Mouse (Mus musculus): Measurements from ENCODE around the gene Ror2. TPM values are rescaled to one million over a fixed set of nuclear protein-coding genes. Genes with fewer than 3 reads are reported as not detected.

The Ror2 gene
- polyA plus RNA-seq, 1 experiment from 2014 or later = 17.1 TPM

DNA sequence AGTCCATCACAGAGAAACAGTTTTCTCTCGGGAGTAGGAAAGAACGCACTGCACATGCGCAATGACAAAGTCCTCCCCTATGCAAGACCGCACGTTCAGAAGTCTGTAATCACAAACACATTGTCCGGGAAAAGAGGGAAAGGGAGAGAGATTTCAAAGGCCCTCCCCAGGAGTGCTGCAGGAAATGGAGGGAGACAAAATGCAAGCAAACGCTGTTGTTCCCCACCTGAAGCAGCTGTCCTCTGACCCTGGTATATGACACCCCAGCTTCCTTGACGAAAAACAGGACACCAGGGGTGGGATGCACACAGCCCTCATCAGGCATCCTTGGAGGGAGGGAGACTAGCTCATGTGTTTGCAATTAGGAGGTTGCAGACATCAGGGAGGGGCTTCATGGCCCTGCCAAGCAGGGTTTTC, 102.8 kb downstream of the Ror2 start:
- H3K9ac ChIP-seq = no peak overlapping the region
- 38% methylated on average over 8 of the region's 8 CpGs for WGBS
- H3K27ac ChIP-seq = 0 out of 2 replicates have a peak overlapping the region, but pooled peaks have one; percentile 15
- no peak for ATAC-seq (ENCODE audit: borderline replicate concordance, extremely low read depth, low FRiP score, low TSS enrichment)
- H3K27me3 ChIP-seq = no peaks in the 10 kb centered on the region
- H3K36me3 ChIP-seq = no peaks in the 10 kb centered on the region
- no peak overlapping the region for H3K4me2 ChIP-seq
- no peaks in the 10 kb centered on the region for H3K9me3 ChIP-seq
- H3K4me3 ChIP-seq = no peak overlapping the region
- peaks cover 28% of the 10 kb centered on the region for H3K4me1 ChIP-seq

- peak overlapping the region; percentile 37 for H3K4me2 ChIP-seq
- no peaks in the 10 kb centered on the region for H3K27me3 ChIP-seq
- peak; percentile 61; the same call in 1 of the 2 replicates for ATAC-seq (ENCODE audit: borderline replicate concordance, extremely low read depth, low FRiP score, low TSS enrichment)
- H3K27ac ChIP-seq = peak overlapping the region; percentile 58
- H3K4me1 ChIP-seq = peaks cover 49% of the 10 kb centered on the region
- no peak overlapping the region for H3K4me3 ChIP-seq
- WGBS = 3% methylated on average over 13 of the region's 13 CpGs
- no peaks in the 10 kb centered on the region for H3K36me3 ChIP-seq
- H3K9ac ChIP-seq = no peak overlapping the region
- no peaks in the 10 kb centered on the region for H3K9me3 ChIP-seq
Measured at GRCm38 (mm10) chr13:53178594-53178993, 107.3 kb downstream of the Ror2 start.

DNA sequence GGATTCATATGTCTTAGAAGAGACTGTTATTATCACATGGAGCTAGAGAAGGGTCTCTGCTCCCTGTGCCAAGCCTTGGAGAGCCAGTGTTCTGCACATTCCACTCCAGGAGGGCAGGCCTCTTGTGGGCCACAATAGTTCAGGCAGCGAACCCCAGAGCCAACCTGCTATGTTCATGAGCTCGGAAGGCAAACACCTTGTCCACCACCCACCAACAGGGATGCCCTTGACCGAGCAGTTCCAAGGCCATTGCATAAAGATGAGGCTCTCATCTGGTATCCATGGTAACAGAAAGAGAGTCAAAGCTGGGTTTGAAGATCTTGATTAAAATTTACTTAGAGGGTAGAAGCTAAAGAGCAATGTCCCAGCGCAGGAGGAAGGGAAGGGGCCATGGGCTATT, 107.8 kb downstream of the Ror2 start:
- Histone ChIP-seq H3K4me3 (no peak overlapping the region), H3K9ac (no peak overlapping the region), H3K4me2 (peak overlapping the region; percentile 37), H3K4me1 (peaks cover 48% of the 10 kb centered on the region), H3K36me3 (no peaks in the 10 kb centered on the region), H3K9me3 (no peaks in the 10 kb centered on the region), H3K27me3 (no peaks in the 10 kb centered on the region), H3K27ac (peak overlapping the region; percentile 58; the same call in 1 of the 2 replicates)
- ATAC-seq (ENCODE audit: borderline replicate concordance, extremely low read depth, low FRiP score, low TSS enrichment) = 0 out of 2 replicates have a peak, but pooled peaks have one; percentile 2
- WGBS = 26% methylated on average over 4 of the region's 4 CpGs

- no peak for ATAC-seq (ENCODE audit: borderline replicate concordance, extremely low read depth, low FRiP score, low TSS enrichment)
- Histone ChIP-seq H3K27ac (no peak overlapping the region), H3K36me3 (no peaks in the 10 kb centered on the region), H3K9ac (no peak overlapping the region), H3K27me3 (no peaks in the 10 kb centered on the region), H3K4me1 (peaks cover 50% of the 10 kb centered on the region), H3K4me3 (no peak overlapping the region), H3K4me2 (no peak overlapping the region), H3K9me3 (no peaks in the 10 kb centered on the region)
- 41% methylated on average over 7 of the region's 7 CpGs for WGBS
Measured at GRCm38 (mm10) chr13:53177424-53177718, 108.6 kb downstream of the Ror2 start.

DNA sequence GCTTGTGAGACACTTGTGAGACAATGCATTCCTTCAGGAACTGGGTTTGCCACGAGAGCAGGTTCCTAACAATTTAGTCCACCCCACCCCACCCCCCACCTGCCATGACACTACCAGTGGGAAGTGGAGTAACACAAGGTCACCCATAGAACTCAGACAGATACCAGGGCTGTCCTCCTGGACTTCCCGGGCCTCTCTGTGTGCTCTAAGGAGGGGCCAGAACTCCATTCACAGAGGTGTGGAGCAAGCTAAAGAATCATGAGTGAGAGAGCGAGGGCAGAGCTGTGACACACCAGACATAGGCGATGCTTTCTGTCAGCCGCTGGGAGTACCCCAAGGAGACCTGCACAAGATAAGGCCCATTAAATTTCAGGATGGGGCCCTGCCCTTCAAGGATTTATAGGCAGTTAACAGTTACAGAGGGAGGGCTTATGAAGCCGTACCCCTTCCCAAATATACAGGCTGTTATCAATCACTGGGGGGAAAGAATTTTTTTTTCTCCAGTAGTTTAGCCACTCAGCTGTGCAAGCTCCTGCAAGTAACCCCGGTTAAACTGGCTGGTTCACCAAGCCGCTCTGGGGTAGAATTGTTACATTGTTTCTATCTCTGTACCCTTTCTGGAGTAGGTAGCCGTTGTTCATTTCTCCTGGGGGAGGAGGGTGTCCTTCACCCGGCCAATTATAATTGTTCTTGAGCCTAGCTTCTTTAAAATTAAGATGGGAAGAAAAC, 109.1 kb downstream of the Ror2 start:
- H3K4me2 ChIP-seq = no peak overlapping the region
- no peak overlapping the region for H3K9ac ChIP-seq
- H3K4me3 ChIP-seq = no peak overlapping the region
- 44% methylated on average over 10 of the region's 10 CpGs for WGBS
- H3K27me3 ChIP-seq = no peaks in the 10 kb centered on the region
- H3K27ac ChIP-seq = no peak overlapping the region
- ATAC-seq (ENCODE audit: borderline replicate concordance, extremely low read depth, low FRiP score, low TSS enrichment) = no peak
- H3K4me1 ChIP-seq = peaks cover 50% of the 10 kb centered on the region
- no peaks in the 10 kb centered on the region for H3K36me3 ChIP-seq
- no peaks in the 10 kb centered on the region for H3K9me3 ChIP-seq

GRCm38 (mm10) chr13:53175041-53175440, 110.9 kb downstream of the Ror2 start:
- H3K4me3 ChIP-seq = no peak overlapping the region
- peaks cover 50% of the 10 kb centered on the region for H3K4me1 ChIP-seq
- H3K9me3 ChIP-seq = no peaks in the 10 kb centered on the region
- H3K36me3 ChIP-seq = no peaks in the 10 kb centered on the region
- no peak for ATAC-seq (ENCODE audit: borderline replicate concordance, extremely low read depth, low FRiP score, low TSS enrichment)
- no peak overlapping the region for H3K4me2 ChIP-seq
- 0 out of 2 replicates have a peak overlapping the region, but pooled peaks have one; percentile 16 for H3K27ac ChIP-seq
- no peaks in the 10 kb centered on the region for H3K27me3 ChIP-seq
- no peak overlapping the region for H3K9ac ChIP-seq
- WGBS = 40% methylated on average over 7 of the region's 7 CpGs

GRCm38 (mm10) chr13:53163671-53164070, 122.3 kb downstream of the Ror2 start:
- H3K27ac ChIP-seq = 0 out of 2 replicates have a peak overlapping the region, but pooled peaks have one; percentile 63
- no peaks in the 10 kb centered on the region for H3K36me3 ChIP-seq
- H3K4me1 ChIP-seq = peaks cover 34% of the 10 kb centered on the region
- H3K4me3 ChIP-seq = no peak overlapping the region
- no peak for ATAC-seq (ENCODE audit: borderline replicate concordance, extremely low read depth, low FRiP score, low TSS enrichment)
- H3K9me3 ChIP-seq = no peaks in the 10 kb centered on the region
- H3K9ac ChIP-seq = no peak overlapping the region
- no peak overlapping the region for H3K4me2 ChIP-seq
- H3K27me3 ChIP-seq = no peaks in the 10 kb centered on the region
- 17% methylated on average over 10 of the region's 10 CpGs for WGBS

DNA sequence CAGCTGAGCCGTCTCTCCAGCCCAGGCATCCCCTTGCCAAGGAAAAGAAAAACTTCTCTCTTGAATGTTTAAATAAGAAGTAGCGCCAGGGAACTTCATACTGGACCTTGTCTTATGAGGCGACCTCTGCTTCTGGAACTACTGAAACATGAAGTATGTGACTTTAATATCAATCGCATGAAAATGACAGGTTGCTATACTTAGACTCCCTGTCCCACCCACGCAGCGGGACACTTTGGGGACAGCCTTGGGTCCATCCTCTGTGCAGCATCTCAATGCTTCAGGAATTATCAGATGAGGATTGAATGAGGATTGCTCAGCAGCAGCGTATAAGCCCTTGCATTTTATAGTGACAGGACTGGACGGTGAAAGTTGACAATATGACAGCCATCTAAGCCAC, 122.9 kb downstream of the Ror2 start:
- Histone ChIP-seq H3K27ac (peak overlapping the region; percentile 63), H3K9ac (no peak overlapping the region), H3K4me2 (no peak overlapping the region), H3K27me3 (no peaks in the 10 kb centered on the region), H3K4me3 (no peak overlapping the region), H3K9me3 (no peaks in the 10 kb centered on the region), H3K4me1 (peaks cover 40% of the 10 kb centered on the region), H3K36me3 (no peaks in the 10 kb centered on the region)
- 37% methylated on average over 8 of the region's 8 CpGs for WGBS
- ATAC-seq (ENCODE audit: borderline replicate concordance, extremely low read depth, low FRiP score, low TSS enrichment) = peak; percentile 55; the same call in 1 of the 2 replicates

GRCm38 (mm10) chr13:53159501-53159900, 126.4 kb downstream of the Ror2 start:
- Histone ChIP-seq H3K9me3 (no peaks in the 10 kb centered on the region), H3K9ac (no peak overlapping the region), H3K4me3 (no peak overlapping the region), H3K27me3 (no peaks in the 10 kb centered on the region), H3K4me2 (no peak overlapping the region), H3K36me3 (no peaks in the 10 kb centered on the region), H3K27ac (no peak overlapping the region), H3K4me1 (peaks cover 58% of the 10 kb centered on the region)
- no peak for ATAC-seq (ENCODE audit: borderline replicate concordance, extremely low read depth, low FRiP score, low TSS enrichment)
- 73% methylated on average over 6 of the region's 6 CpGs for WGBS

GRCm38 (mm10) chr13:53158405-53159005, 127.4 kb downstream of the Ror2 start:
- H3K36me3 ChIP-seq = no peaks in the 10 kb centered on the region
- no peaks in the 10 kb centered on the region for H3K27me3 ChIP-seq
- no peak overlapping the region for H3K9ac ChIP-seq
- no peak overlapping the region for H3K4me3 ChIP-seq
- WGBS = 48% methylated on average over 9 of the region's 9 CpGs
- ATAC-seq (ENCODE audit: borderline replicate concordance, extremely low read depth, low FRiP score, low TSS enrichment) = no peak
- no peak overlapping the region for H3K4me2 ChIP-seq
- no peaks in the 10 kb centered on the region for H3K9me3 ChIP-seq
- no peak overlapping the region for H3K27ac ChIP-seq
- H3K4me1 ChIP-seq = peaks cover 60% of the 10 kb centered on the region

- no peak for ATAC-seq (ENCODE audit: borderline replicate concordance, extremely low read depth, low FRiP score, low TSS enrichment)
- Histone ChIP-seq H3K27me3 (no peaks in the 10 kb centered on the region), H3K27ac (no peak overlapping the region), H3K4me3 (no peak overlapping the region), H3K9ac (no peak overlapping the region), H3K36me3 (no peaks in the 10 kb centered on the region), H3K4me1 (peaks cover 57% of the 10 kb centered on the region), H3K4me2 (no peak overlapping the region), H3K9me3 (no peaks in the 10 kb centered on the region)
- 60% methylated on average over 15 of the region's 15 CpGs for WGBS
Measured at GRCm38 (mm10) chr13:53156911-53157310, 129.0 kb downstream of the Ror2 start.

DNA sequence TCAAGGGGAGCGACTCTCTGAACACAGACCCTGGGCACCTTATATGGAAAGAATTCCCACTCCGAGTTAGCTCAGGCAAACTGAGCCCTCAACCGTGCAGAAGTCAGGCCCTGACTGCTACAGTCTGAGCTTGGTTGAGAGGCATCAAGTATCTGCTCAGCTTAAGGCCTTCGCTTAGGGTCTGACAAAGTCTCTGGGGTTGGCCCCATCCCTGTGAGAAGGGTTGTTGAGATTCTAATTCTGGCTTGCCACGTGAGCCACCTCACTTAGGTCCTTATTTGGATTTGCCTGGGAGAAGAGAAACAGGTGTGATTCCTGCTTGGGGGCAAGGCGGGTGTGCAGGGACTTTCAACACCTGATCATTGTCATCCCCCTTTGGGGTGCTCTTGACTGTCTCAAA, 129.6 kb downstream of the Ror2 start:
- no peak overlapping the region for H3K27ac ChIP-seq

More for the DNA sequence above, 129.6 kb downstream of the Ror2 start:
- no peak overlapping the region for H3K4me3 ChIP-seq
- no peaks in the 10 kb centered on the region for H3K36me3 ChIP-seq
- no peak for ATAC-seq (ENCODE audit: borderline replicate concordance, extremely low read depth, low FRiP score, low TSS enrichment)
- 62% methylated on average over 6 of the region's 6 CpGs for WGBS
- no peak overlapping the region for H3K4me2 ChIP-seq
- H3K4me1 ChIP-seq = peaks cover 63% of the 10 kb centered on the region
- no peak overlapping the region for H3K9ac ChIP-seq
- H3K27me3 ChIP-seq = no peaks in the 10 kb centered on the region
- H3K9me3 ChIP-seq = no peaks in the 10 kb centered on the region
